In the genomic region with DNA sequence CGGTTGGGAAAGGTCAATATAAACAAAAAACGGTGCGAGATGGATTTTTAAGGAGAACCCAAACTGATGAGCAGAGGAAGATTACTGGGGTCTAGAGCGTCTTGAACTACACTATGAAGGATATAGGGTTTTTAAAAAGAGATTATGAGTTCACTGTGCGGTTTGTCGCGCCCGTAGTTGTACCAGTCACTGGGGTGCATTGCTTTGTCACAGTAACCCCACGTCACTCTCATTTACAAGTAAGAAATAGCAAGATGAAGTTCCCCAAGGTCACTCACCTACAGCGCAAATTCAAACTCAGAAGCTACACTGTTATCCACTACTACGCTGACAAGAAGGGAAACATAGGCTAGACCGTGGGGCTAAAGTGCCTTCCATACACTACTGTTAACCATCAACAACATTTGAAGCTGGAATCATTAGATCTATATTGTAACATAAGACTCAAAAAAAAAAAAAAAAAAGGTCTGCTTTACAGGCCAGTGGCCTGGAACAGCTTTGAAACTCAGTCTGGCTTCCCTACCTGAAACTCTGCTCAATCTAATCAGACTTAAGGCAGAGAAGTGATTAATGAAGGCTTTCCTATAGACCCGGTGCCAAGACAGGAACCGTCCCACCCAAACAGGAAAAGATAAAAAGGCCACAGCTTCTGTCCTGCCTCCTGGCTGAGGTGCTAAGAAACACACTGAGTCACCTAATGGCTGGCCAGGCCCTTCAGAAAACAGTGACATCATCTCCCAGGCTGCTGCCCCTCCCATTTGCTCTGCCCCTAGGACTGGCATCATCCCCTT, we compare ENCODE assay signal across 8 mouse cellular contexts. TPM values are rescaled to one million over a fixed set of nuclear protein-coding genes. Genes with fewer than 3 reads are reported as not detected.
DNase-seq lines count a peak whose midpoint lies in the region; ATAC-seq and TF ChIP-seq lines count a peak whose summit lies in the region.

No protein-coding gene starts in this region.

- TF ChIP-seq CTCF in testis, adult 2 months (IDR thresholded peaks at IDR 0.05; ENCODE audit: control insufficient read depth, insufficient read depth, insufficient replicate concordance, low read depth, low read length) = no peak

- 0 out of 2 replicates have a peak, but pooled peaks have one; percentile 6 for ATAC-seq in heart, embryonic 11.5 days (replicated peaks; ENCODE audit: insufficient number of reproducible peaks, low FRiP score, low TSS enrichment)
- no peak for ATAC-seq in kidney, embryonic 14.5 days (ENCODE audit: low FRiP score, low TSS enrichment)
- peak; percentile 19; the same call in 1 of the 2 replicates for ATAC-seq in stomach, embryonic 16.5 days (ENCODE audit: insufficient read depth, low FRiP score)

- peak overlapping the region; percentile 98 for H3K4me3 ChIP-seq in testis, adult 2 months (ENCODE audit: control insufficient read depth, low read depth, low read length)
- H3K4me3 ChIP-seq in heart, embryonic 11.5 days (ENCODE audit: low read depth, low read length) = peak overlapping the region; percentile 99
- peak overlapping the region; percentile 97 for H3K4me3 ChIP-seq in kidney, embryonic 14.5 days (ENCODE audit: low read length)
- H3K4me3 ChIP-seq in stomach, embryonic 16.5 days (replicated peaks; ENCODE audit: low read length) = peak overlapping the region; percentile 82

- TF ChIP-seq POLR2A in testis, adult 2 months (IDR thresholded peaks at IDR 0.05; ENCODE audit: control insufficient read depth, low read depth, low read length) = no peak; the same call in 1 of the 2 replicates

- DNase-seq in testis, postnatal 10 days (ENCODE audit: low spot score) = no peak
- DNase-seq in cerebellum, postnatal 14 days = peak; percentile 12
- DNase-seq in lung, postnatal 14 days = peak; percentile 48
- DNase-seq in layer of hippocampus, postnatal 10 days (ENCODE audit: low spot score in 2 of 2) = no peak

- H3K9ac ChIP-seq in heart, embryonic 11.5 days (ENCODE audit: low read depth, low read length) = peak overlapping the region; percentile 65
- H3K9ac ChIP-seq in kidney, embryonic 14.5 days (ENCODE audit: low read depth, low read length) = peak overlapping the region; percentile 59; the same call in 1 of the 2 replicates
- H3K9ac ChIP-seq in stomach, embryonic 16.5 days (ENCODE audit: low read length) = peak overlapping the region; percentile 63

- H3K27ac ChIP-seq in testis, adult 2 months (ENCODE audit: control insufficient read depth, insufficient read depth, low read depth, low read length) = peak overlapping the region; percentile 80
- H3K27ac ChIP-seq in heart, embryonic 11.5 days (ENCODE audit: low read depth, low read length) = peak overlapping the region; percentile 99
- peak overlapping the region; percentile 76; the same call in 1 of the 2 replicates for H3K27ac ChIP-seq in kidney, embryonic 14.5 days (ENCODE audit: low read depth, low read length)
- H3K27ac ChIP-seq in stomach, embryonic 16.5 days (ENCODE audit: low read length) = peak overlapping the region; percentile 89

- peaks cover 4% of the 10 kb centered on the region for H3K4me1 ChIP-seq in testis, adult 2 months (ENCODE audit: control insufficient read depth, insufficient read depth, low read length)
- peaks cover 18% of the 10 kb centered on the region for H3K4me1 ChIP-seq in heart, embryonic 11.5 days (ENCODE audit: control insufficient read depth, insufficient read depth, low read length)
- peaks cover 20% of the 10 kb centered on the region for H3K4me1 ChIP-seq in kidney, embryonic 14.5 days (ENCODE audit: control insufficient read depth, insufficient read depth, low read length)
- H3K4me1 ChIP-seq in stomach, embryonic 16.5 days (ENCODE audit: control insufficient read depth, insufficient read depth, low read length) = peaks cover 27% of the 10 kb centered on the region

- 32% methylated on average over 14 of the region's 14 CpGs for WGBS in heart, embryonic 11.5 days (ENCODE audit: insufficient replicate concordance)
- WGBS in kidney, embryonic 14.5 days = 35% methylated on average over 14 of the region's 14 CpGs
- whole genome bisulfite sequencing in stomach, embryonic 16.5 days = 25% methylated on average over 14 of the region's 14 CpGs

- no peaks in the 10 kb centered on the region for H3K36me3 ChIP-seq in testis, adult 2 months (ENCODE audit: control insufficient read depth, insufficient read depth, low read length)
- no peaks in the 10 kb centered on the region for H3K36me3 ChIP-seq in heart, embryonic 11.5 days (ENCODE audit: control insufficient read depth, insufficient read depth, low read length)
- H3K36me3 ChIP-seq in kidney, embryonic 14.5 days (ENCODE audit: control insufficient read depth, insufficient read depth, low read length) = peaks cover 2% of the 10 kb centered on the region; the same call in 1 of the 2 replicates
- H3K36me3 ChIP-seq in stomach, embryonic 16.5 days (ENCODE audit: control insufficient read depth, insufficient read depth, low read length) = no peaks in the 10 kb centered on the region

- H3K4me2 ChIP-seq in heart, embryonic 11.5 days = peak overlapping the region; percentile 64
- H3K4me2 ChIP-seq in kidney, embryonic 14.5 days (replicated peaks; ENCODE audit: low read depth, low read length) = peak overlapping the region; percentile 71
- peak overlapping the region; percentile 66 for H3K4me2 ChIP-seq in stomach, embryonic 16.5 days (ENCODE audit: low read depth, low read length)

- no peaks in the 10 kb centered on the region for H3K27me3 ChIP-seq in testis, adult 2 months (ENCODE audit: control insufficient read depth, insufficient read depth, low read length)
- no peaks in the 10 kb centered on the region for H3K27me3 ChIP-seq in heart, embryonic 11.5 days (ENCODE audit: control insufficient read depth, insufficient read depth, low read length)
- no peaks in the 10 kb centered on the region for H3K27me3 ChIP-seq in kidney, embryonic 14.5 days (ENCODE audit: control insufficient read depth, insufficient read depth, low read length)
- no peaks in the 10 kb centered on the region for H3K27me3 ChIP-seq in stomach, embryonic 16.5 days (ENCODE audit: control insufficient read depth, insufficient read depth, low read length)

- no peaks in the 10 kb centered on the region for H3K9me3 ChIP-seq in heart, embryonic 11.5 days (replicated peaks; ENCODE audit: control insufficient read depth, low read length)
- H3K9me3 ChIP-seq in kidney, embryonic 14.5 days (ENCODE audit: control insufficient read depth, low read length) = no peaks in the 10 kb centered on the region
- H3K9me3 ChIP-seq in stomach, embryonic 16.5 days (replicated peaks; ENCODE audit: control insufficient read depth, low read length) = no peaks in the 10 kb centered on the region

RNA-seq across cellular contexts. Expression of a gene that starts 17.9 kb away (rescaled TPM):
- polyA plus RNA-seq in testis, adult 2 months (2012; rRNA removed) = 73.8 and 80.3 TPM in 2 replicates
- polyA plus RNA-seq in heart, embryonic 11.5 days (2014; fragmentation: Nextera tagmentation; extraction: Ambion mirVana) = 52.5 and 59.9 TPM in 2 replicates
- polyA plus RNA-seq in kidney, embryonic 14.5 days (2014; fragmentation: Nextera tagmentation; extraction: Ambion mirVana) = 46.7 and 70.6 TPM in 2 replicates
- polyA plus RNA-seq in stomach, embryonic 16.5 days (2015; fragmentation: Nextera tagmentation; extraction: Ambion mirVana) = 82.4 and 83.5 TPM in 2 replicates
- total RNA-seq in layer of hippocampus, postnatal 10 days (2021) = 10 to 100 TPM; 82.4 to 87.0 TPM

RNA-seq across cellular contexts. Expression of a gene that starts 34.5 kb away (rescaled TPM):
- polyA plus RNA-seq in testis, adult 2 months (2012; rRNA removed) = 1.1 TPM in 2 replicates
- polyA plus RNA-seq in heart, embryonic 11.5 days (2014; fragmentation: Nextera tagmentation; extraction: Ambion mirVana) = 0.11 and 0.18 TPM in 2 replicates
- polyA plus RNA-seq in kidney, embryonic 14.5 days (2014; fragmentation: Nextera tagmentation; extraction: Ambion mirVana) = 0.05 and 0.06 TPM in 2 replicates
- 1.7 and 2.9 TPM in 2 replicates for polyA plus RNA-seq in stomach, embryonic 16.5 days (2015; fragmentation: Nextera tagmentation; extraction: Ambion mirVana)
- not detected for total RNA-seq in layer of hippocampus, postnatal 10 days (2021)

RNA-seq across cellular contexts. Expression of a gene that starts 47.6 kb away (rescaled TPM):
- polyA plus RNA-seq in testis, adult 2 months (2012; rRNA removed) = 938 and 997 TPM in 2 replicates
- 719 and 795 TPM in 2 replicates for polyA plus RNA-seq in heart, embryonic 11.5 days (2014; fragmentation: Nextera tagmentation; extraction: Ambion mirVana)
- 1,184 and 1,677 TPM in 2 replicates for polyA plus RNA-seq in kidney, embryonic 14.5 days (2014; fragmentation: Nextera tagmentation; extraction: Ambion mirVana)
- 885 and 932 TPM in 2 replicates for polyA plus RNA-seq in stomach, embryonic 16.5 days (2015; fragmentation: Nextera tagmentation; extraction: Ambion mirVana)
- total RNA-seq in layer of hippocampus, postnatal 10 days (2021) = 100 to 1,000 TPM; 734 to 739 TPM

Comparison
In these comparisons a context has a peak if more than half of its experiments do, and no peak if none do; other contexts are left out.
1. DNase-seq: peak in cerebellum, postnatal 14 days (2 of 2) and lung, postnatal 14 days (single experiment); none in testis, postnatal 10 days (single experiment) and layer of hippocampus, postnatal 10 days (0 of 2).
2. Peak in every context shown above with its lines, with median percentiles within 50 percentile points of each other: H3K27ac ChIP-seq, H3K4me3 ChIP-seq, H3K4me2 ChIP-seq and H3K9ac ChIP-seq.